Mouse (Mus musculus) lung, embryonic 16.5 days (tissue): ENCODE data around the gene Olfr303. TPM values are rescaled to one million over a fixed set of nuclear protein-coding genes. Genes with fewer than 3 reads are reported as not detected.

Experiments
- polyA plus RNA-seq: library from polyadenylated mRNA; unstranded; fragments of >200 nt; fragmentation: Nextera tagmentation; extraction: Ambion mirVana; gene quantifications from 2 replicates; pipeline ENCODE4 v1.2.1, GENCODE M21; 2015

The Olfr303 gene
- polyA plus RNA-seq, 1 experiment from 2014 or later = not detected

Other genes starting within 250 kb of the Olfr303 start
- not detected in 2 replicates for gene Vmn2r75, start 226.0 kb downstream of the Olfr303 start, polyA plus RNA-seq
- gene Vmn2r76, start 151.5 kb downstream of the Olfr303 start, polyA plus RNA-seq = not detected in 2 replicates
- gene Olfr310, start 120.6 kb downstream of the Olfr303 start, polyA plus RNA-seq = not detected in 2 replicates
- gene Olfr309, start 84.1 kb downstream of the Olfr303 start, polyA plus RNA-seq = not detected in 2 replicates
- gene Olfr308, start 72.2 kb downstream of the Olfr303 start, polyA plus RNA-seq = not detected in 2 replicates
- not detected in 2 replicates for gene Olfr307, start 60.2 kb downstream of the Olfr303 start, polyA plus RNA-seq
- gene Olfr305, start 30.9 kb downstream of the Olfr303 start, polyA plus RNA-seq = not detected in 2 replicates
- gene Olfr304, start 11.1 kb downstream of the Olfr303 start, polyA plus RNA-seq = not detected in 2 replicates
- not detected in 2 replicates for gene Olfr301, start 6.1 kb upstream of the Olfr303 start, polyA plus RNA-seq
- gene Olfr299, start 62.1 kb upstream of the Olfr303 start, polyA plus RNA-seq = not detected in 2 replicates
- gene Olfr298, start 94.7 kb upstream of the Olfr303 start, polyA plus RNA-seq = not detected in 2 replicates
- gene Olfr297, start 122.2 kb upstream of the Olfr303 start, polyA plus RNA-seq = not detected in 2 replicates
- not detected in 2 replicates for gene Olfr295, start 186.1 kb upstream of the Olfr303 start, polyA plus RNA-seq
- gene Olfr294, start 218.9 kb upstream of the Olfr303 start, polyA plus RNA-seq = not detected in 2 replicates